Mouse (Mus musculus): ENCODE measurements around the gene AW209491. TPM values are rescaled to one million over a fixed set of nuclear protein-coding genes. Genes with fewer than 3 reads are reported as not detected.

AW209491 gene
- 4.9 and 7.7 TPM in 2 replicates for polyA plus RNA-seq (2012; rRNA removed; ENCODE audit: low replicate concordance)

GRCm38 (mm10) chr13:14629726-14630641 is at the start of gene AW209491:
Gene AW209491, plus strand, starts transcription at chr13:14630154.

GRCm38 (mm10) chr13:14612926-14613529 is 16.9 kb upstream of the AW209491 start, which contains the start of the genes Mrpl32 and Psma2:
Gene Mrpl32, minus strand, starts transcription at chr13:14613165.
Gene Psma2, plus strand, starts transcription at chr13:14613240.

Other genes starting within 250 kb of the AW209491 start
- not detected in 2 replicates for gene Hecw1, start 106.9 kb upstream of the AW209491 start, polyA plus RNA-seq (2012; rRNA removed; ENCODE audit: low replicate concordance)
- 7.5 and 12.3 TPM in 2 replicates for gene Mrpl32, start 17.0 kb upstream of the AW209491 start, polyA plus RNA-seq (2012; rRNA removed; ENCODE audit: low replicate concordance)
- 44.1 TPM in 2 replicates for gene Psma2, start 16.9 kb upstream of the AW209491 start, polyA plus RNA-seq (2012; rRNA removed; ENCODE audit: low replicate concordance)